Comparison of ENCODE assay signal across 9 mouse cellular contexts in the genomic region with DNA sequence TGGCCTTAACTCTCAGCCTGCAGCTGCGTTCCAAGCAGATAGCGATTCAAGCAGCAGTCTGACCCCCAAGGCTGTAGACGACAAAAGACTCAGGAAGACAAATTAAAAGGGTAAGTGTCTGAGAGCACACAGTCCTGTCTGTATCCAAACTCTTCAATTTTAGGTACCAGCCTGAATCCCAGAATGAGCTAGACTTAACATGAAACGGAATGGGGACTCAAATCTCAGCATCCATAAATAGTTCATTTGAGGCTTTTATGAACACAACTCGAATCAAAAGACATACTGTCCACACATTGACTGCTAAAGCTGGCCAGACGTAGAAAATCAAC. TPM values are rescaled to one million over a fixed set of nuclear protein-coding genes. Genes with fewer than 3 reads are reported as not detected.
DNase-seq lines count a peak whose midpoint lies in the region; ATAC-seq and TF ChIP-seq lines count a peak whose summit lies in the region.
"Had no signal": no experiment of that assay in that cellular context is flagged by ENCODE, and none has a peak within 500 bp of the region (broad histone marks: within the 10 kb centered on the region; RNA-seq: fewer than 3 reads in every experiment).

No protein-coding gene starts in this region.

- DNase-seq in heart, adult 2 months: no peak
- no peak for DNase-seq in heart, postnatal 36 days
- DNase-seq in testis, postnatal 14 days (ENCODE audit: low spot score): no peak
- no peak for DNase-seq in liver, embryonic 14.5 days (ENCODE audit: low read depth in 3 of 3, low spot score in 3 of 3)
- DNase-seq in frontal cortex, postnatal 36 days (ENCODE audit: low spot score in 2 of 2): no peak
- DNase-seq in layer of hippocampus, postnatal 36 days: no peak
- DNase-seq: spleen, adult 18-20 months had no signal

- intact Hi-C loops in heart, adult 2 months (cut with DNase I): no loop called here
- intact Hi-C loops in heart, postnatal 36 days (cut with DNase I): loop anchor here (2.0 to 5.0 kb wide), 2 partner anchors 16 to 153 kb away; a partner anchor contains a TSS

- no peaks in the 10 kb centered on the region for H3K9me3 ChIP-seq in liver, embryonic 14.5 days (ENCODE audit: control insufficient read depth, low read length)

- peaks cover 7% of the 10 kb centered on the region; the same call in 1 of the 2 replicates for H3K36me3 ChIP-seq in heart, adult 2 months (ENCODE audit: control insufficient read depth, insufficient read depth, low read length)
- no peaks in the 10 kb centered on the region for H3K36me3 ChIP-seq in testis, adult 2 months (ENCODE audit: control insufficient read depth, insufficient read depth, low read length)
- H3K36me3 ChIP-seq in liver, embryonic 14.5 days (replicated peaks; ENCODE audit: control insufficient read depth, insufficient read depth, low read depth): no peaks in the 10 kb centered on the region

- peaks cover 5% of the 10 kb centered on the region for H3K4me1 ChIP-seq in heart, adult 2 months (ENCODE audit: control insufficient read depth, insufficient read depth, low read length)
- no peaks in the 10 kb centered on the region; the same call in 1 of the 2 replicates for H3K4me1 ChIP-seq in testis, adult 2 months (ENCODE audit: control insufficient read depth, insufficient read depth, low read length)
- H3K4me1 ChIP-seq in liver, embryonic 14.5 days (replicated peaks; ENCODE audit: control insufficient read depth in 2 of 2, insufficient read depth in 2 of 2, low read length in 1 of 2): peaks cover 0 to 3% of the 10 kb centered on the region in 2 experiments; a peak in 2 of 4 replicates

- peaks cover 10% of the 10 kb centered on the region for H3K79me2 ChIP-seq in heart, adult 2 months (replicated peaks; ENCODE audit: control insufficient read depth, insufficient read depth, low read length)

- no peak for TF ChIP-seq EP300 in heart, adult 2 months (IDR thresholded peaks at IDR 0.05; ENCODE audit: insufficient read depth, low read depth, low read length)
- no peak for TF ChIP-seq EP300 in liver, embryonic 14.5 days (IDR thresholded peaks at IDR 0.05; ENCODE audit: low read depth)

- 13% methylated on average over 6 of the region's 6 CpGs for WGBS in heart, adult 2 months
- WGBS in liver, embryonic 14.5 days (ENCODE audit: insufficient replicate concordance): 22% methylated on average over 6 of the region's 6 CpGs

- peak overlapping the region; percentile 94 for H3K27ac ChIP-seq in heart, adult 2 months
- peak overlapping the region; percentile 76 for H3K27ac ChIP-seq in testis, adult 2 months (ENCODE audit: control insufficient read depth, insufficient read depth, low read depth, low read length)
- no peak overlapping the region for H3K27ac ChIP-seq in liver, embryonic 14.5 days

- ATAC-seq in liver, embryonic 14.5 days (ENCODE audit: insufficient read depth): no peak
- no peak for ATAC-seq in megakaryocyte progenitor cell, adult 5-6 weeks (replicated peaks; ENCODE audit: poor library complexity)

- H3K27me3 ChIP-seq in heart, adult 2 months (ENCODE audit: control insufficient read depth, insufficient read depth, low read length): no peaks in the 10 kb centered on the region
- no peaks in the 10 kb centered on the region for H3K27me3 ChIP-seq in testis, adult 2 months (ENCODE audit: control insufficient read depth, insufficient read depth, low read length)
- H3K27me3 ChIP-seq in liver, embryonic 14.5 days (ENCODE audit: control insufficient read depth, insufficient read depth, low read length): no peaks in the 10 kb centered on the region

- no peak for TF ChIP-seq POLR2A in heart, adult 2 months (IDR thresholded peaks at IDR 0.05; ENCODE audit: insufficient read depth, low read depth, low read length)
- TF ChIP-seq POLR2A in testis, adult 2 months (IDR thresholded peaks at IDR 0.05; ENCODE audit: control insufficient read depth, low read depth, low read length): no peak

- no peak for TF ChIP-seq CTCF in heart, adult 2 months (IDR thresholded peaks at IDR 0.05)
- TF ChIP-seq CTCF in testis, adult 2 months (IDR thresholded peaks at IDR 0.05; ENCODE audit: control insufficient read depth, insufficient read depth, insufficient replicate concordance, low read depth, low read length): no peak
- no peak for TF ChIP-seq CTCF in liver, embryonic 14.5 days (IDR thresholded peaks at IDR 0.05; ENCODE audit: low read depth)

- peak overlapping the region; percentile 31 for H3K4me2 ChIP-seq in liver, embryonic 14.5 days (ENCODE audit: low read depth)

- peak overlapping the region; percentile 87 for H3K9ac ChIP-seq in heart, adult 2 months (ENCODE audit: low read depth, low read length)
- no peak overlapping the region for H3K9ac ChIP-seq in liver, embryonic 14.5 days (replicated peaks)

- peak overlapping the region; percentile 61 for H3K4me3 ChIP-seq in heart, adult 2 months
- H3K4me3 ChIP-seq in testis, adult 2 months (ENCODE audit: control insufficient read depth, low read depth, low read length): peak overlapping the region; percentile 45
- peak overlapping the region; percentile 19 to 44 for H3K4me3 ChIP-seq in liver, embryonic 14.5 days (ENCODE audit: insufficient read depth in 1 of 2, low read depth in 2 of 2, low read length in 2 of 2)

RNA-seq across cellular contexts. Expression of a gene that starts 46.4 kb away (rescaled TPM):
- total RNA-seq in heart, adult 2 months (2021): 10 to 100 TPM; 17.4 to 17.9 TPM
- polyA plus RNA-seq in heart, adult 2 months (2012; rRNA removed): 21.6 and 27.9 TPM in 2 replicates
- total RNA-seq in heart, postnatal 36 days (2021): 10 to 100 TPM; 17.6 to 18.0 TPM
- polyA plus RNA-seq in testis, adult 2 months (2012; rRNA removed): 19.4 and 23.4 TPM in 2 replicates
- polyA plus RNA-seq in liver, embryonic 14.5 days (2012; rRNA removed): 4.4 and 5.4 TPM in 2 replicates
- polyA plus RNA-seq in liver, embryonic 14.5 days (2014; fragmentation: Nextera tagmentation; extraction: Ambion mirVana): 7.7 and 8.7 TPM in 2 replicates
- 42.9 and 49.4 TPM in 2 replicates for total RNA-seq in megakaryocyte progenitor cell, adult 5-6 weeks (2015)
- total RNA-seq in megakaryocyte progenitor cell, adult 5-6 weeks (2017): 20.6 and 23.0 TPM in 2 replicates
- total RNA-seq in layer of hippocampus, postnatal 36 days (2021): 10 to 100 TPM; 29.6 to 30.2 TPM

RNA-seq across cellular contexts. Expression of a gene that starts 56.2 kb away (rescaled TPM):
- 10 to 100 TPM; 15.7 to 16.7 TPM for total RNA-seq in heart, adult 2 months (2021)
- 8.8 and 13.4 TPM in 2 replicates for polyA plus RNA-seq in heart, adult 2 months (2012; rRNA removed)
- 10 to 100 TPM; 19.9 to 21.0 TPM for total RNA-seq in heart, postnatal 36 days (2021)
- polyA plus RNA-seq in testis, adult 2 months (2012; rRNA removed): 3.8 and 4.1 TPM in 2 replicates
- 3.3 and 5.1 TPM in 2 replicates for polyA plus RNA-seq in liver, embryonic 14.5 days (2012; rRNA removed)
- 6.2 and 7.0 TPM in 2 replicates for polyA plus RNA-seq in liver, embryonic 14.5 days (2014; fragmentation: Nextera tagmentation; extraction: Ambion mirVana)
- total RNA-seq in megakaryocyte progenitor cell, adult 5-6 weeks (2015): 4.8 and 5.0 TPM in 2 replicates
- 4.2 and 4.8 TPM in 2 replicates for total RNA-seq in megakaryocyte progenitor cell, adult 5-6 weeks (2017)
- total RNA-seq in layer of hippocampus, postnatal 36 days (2021): 10 to 100 TPM; 11.6 to 12.4 TPM
